Mouse (Mus musculus) frontal cortex, postnatal 10 days (tissue): ENCODE data around the gene Zfhx3.
A peak's percentile ranks its signal among the peaks of the same experiment; 100 is the strongest.

Experiments used
- DNase-seq, 2 experiments: peaks; one replicate each; pipeline ENCODE4 v3.0.0; 2022; ENCODE audit warnings: low spot score in 2 of 2, mixed read lengths in 1 of 2

Gene Zfhx3

GRCm38 (mm10) chr8:108699454-108700345 is 757.3 kb downstream of the Zfhx3 start:
- DNase-seq = no peak

GRCm38 (mm10) chr8:108701381-108702175 is 759.1 kb downstream of the Zfhx3 start:
- no peak for DNase-seq

GRCm38 (mm10) chr8:108702201-108702600 is 759.8 kb downstream of the Zfhx3 start:
- DNase-seq = no peak

GRCm38 (mm10) chr8:108705751-108706150 is 763.3 kb downstream of the Zfhx3 start:
- DNase-seq = no peak

- DNase-seq = no peak
These were observed 764.0 kb downstream of the Zfhx3 start for GRCm38 (mm10) chr8:108706491-108706847.

GRCm38 (mm10) chr8:108706848-108707541 is 764.6 kb downstream of the Zfhx3 start:
- no peak for DNase-seq

- DNase-seq = no peak
These were observed 765.3 kb downstream of the Zfhx3 start for GRCm38 (mm10) chr8:108707576-108708281.

GRCm38 (mm10) chr8:108708833-108709387 is 766.5 kb downstream of the Zfhx3 start:
- no peak for DNase-seq

GRCm38 (mm10) chr8:108709441-108709840 is 767.0 kb downstream of the Zfhx3 start:
- no peak for DNase-seq

- no peak for DNase-seq
These were observed 767.6 kb downstream of the Zfhx3 start for GRCm38 (mm10) chr8:108709928-108710606.

- DNase-seq = no peak
These were observed 768.4 kb downstream of the Zfhx3 start for GRCm38 (mm10) chr8:108710607-108711489.

GRCm38 (mm10) chr8:108711490-108711793 is 769.0 kb downstream of the Zfhx3 start:
- no peak for DNase-seq

- no peak for DNase-seq
These were observed 769.6 kb downstream of the Zfhx3 start for GRCm38 (mm10) chr8:108712001-108712411.

GRCm38 (mm10) chr8:108712607-108713006 is 770.2 kb downstream of the Zfhx3 start:
- no peak for DNase-seq

- no peak for DNase-seq
These were observed 771.1 kb downstream of the Zfhx3 start for GRCm38 (mm10) chr8:108713346-108714142.

GRCm38 (mm10) chr8:108714143-108714635 is 771.7 kb downstream of the Zfhx3 start:
- DNase-seq = no peak

- DNase-seq = peak in 1 of 2 experiments; percentile 40
These were observed 772.4 kb downstream of the Zfhx3 start for GRCm38 (mm10) chr8:108714636-108715415.

- no peak for DNase-seq
These were observed 773.0 kb downstream of the Zfhx3 start for GRCm38 (mm10) chr8:108715416-108715948.
